Mouse (Mus musculus): Measurements from ENCODE around the gene Lce1c.

The Lce1c gene

GRCm38 (mm10) chr3:92678947-92679346 is at the start of gene Lce1c:
TSS of gene Lce1c (plus strand) at chr3:92679247.
- no peak for DNase-seq

GRCm38 (mm10) chr3:92637745-92638652 is 41.0 kb upstream of the Lce1c start:
- DNase-seq, result peak; percentile 36

- DNase-seq, result no peak
These were observed 40.4 kb upstream of the Lce1c start for GRCm38 (mm10) chr3:92638653-92638991.

GRCm38 (mm10) chr3:92639854-92640253 is 39.2 kb upstream of the Lce1c start:
- no peak for DNase-seq

- no peak for DNase-seq
These were observed 30.8 kb upstream of the Lce1c start, which contains the start of gene Lce1a1 for GRCm38 (mm10) chr3:92648207-92648606. TSS of gene Lce1a1 (minus strand) at chr3:92648307.

- no peak for DNase-seq
These were observed 22.2 kb upstream of the Lce1c start, which contains the start of gene Lce1b for GRCm38 (mm10) chr3:92656826-92657225. TSS of gene Lce1b (minus strand) at chr3:92656926.

- DNase-seq, result no peak
These were observed 8.8 kb upstream of the Lce1c start, which contains the start of gene Lce1a2 for GRCm38 (mm10) chr3:92670215-92670614. TSS of gene Lce1a2 (minus strand) at chr3:92670315.

- DNase-seq, result no peak
These were observed 8.1 kb downstream of the Lce1c start, which contains the start of gene Lce1d for GRCm38 (mm10) chr3:92687110-92687509. TSS of gene Lce1d (minus strand) at chr3:92687210.

- DNase-seq, result peak; percentile 14
These were observed 10.1 kb downstream of the Lce1c start for GRCm38 (mm10) chr3:92689154-92689553.

- no peak for DNase-seq
These were observed 12.6 kb downstream of the Lce1c start for GRCm38 (mm10) chr3:92691688-92692087.

GRCm38 (mm10) chr3:92694613-92695012 is 15.6 kb downstream of the Lce1c start:
- no peak for DNase-seq

GRCm38 (mm10) chr3:92708974-92709373 is 29.9 kb downstream of the Lce1c start, which contains the start of gene Lce1e:
TSS of gene Lce1e (minus strand) at chr3:92709074.
- no peak for DNase-seq

- DNase-seq, result no peak
These were observed 36.1 kb downstream of the Lce1c start for GRCm38 (mm10) chr3:92715122-92715521.

GRCm38 (mm10) chr3:92720250-92720649 is 41.2 kb downstream of the Lce1c start, which contains the start of gene Lce1f:
TSS of gene Lce1f (minus strand) at chr3:92720350.
- no peak for DNase-seq

GRCm38 (mm10) chr3:92722631-92723030 is 43.6 kb downstream of the Lce1c start:
- no peak for DNase-seq

All from kidney, postnatal 14 days (tissue).